Mouse (Mus musculus) T-helper 17 cell (primary cell): ENCODE measurements around the gene Trappc4.
"Not testable (repeated sequence)": the region's sequence is repeated elsewhere in the genome, so short reads cannot be mapped to it uniquely, and the experiment has no call there.

Experiments used
- in situ Hi-C, 2 experiments: fragments of 300-600 bp; cut with MboI, MseI; formaldehyde crosslinking; loops; 1 replicate in 1 of 2; 2 replicates in 1 of 2; pipeline ENCODE4 v1.15.1; 2025; ENCODE audit warnings: high pct_unique_total_duplicates in 2 of 2

The Trappc4 gene

DNA sequence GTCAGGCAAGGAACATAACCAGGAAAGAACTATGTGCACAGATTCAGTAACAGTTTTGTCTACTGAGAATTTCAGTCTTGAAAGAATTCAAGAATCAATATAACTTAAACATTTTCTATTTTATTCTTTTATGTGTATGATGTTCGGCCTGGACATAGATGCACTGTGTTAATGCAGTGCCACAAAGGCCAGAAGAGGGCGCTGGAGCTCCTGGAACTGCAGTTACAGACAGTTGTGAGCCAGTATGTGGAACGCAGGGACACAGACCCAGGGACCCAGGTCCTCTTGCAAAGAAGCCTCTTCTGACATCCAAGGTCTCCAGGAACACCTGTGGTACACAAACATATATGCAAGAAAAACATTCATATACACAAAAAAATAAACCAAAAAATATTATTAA lies 42.9 kb downstream of the Trappc4 start:
- in situ Hi-C loops: no loop called here

- in situ Hi-C loops: not testable (repeated sequence)
These were observed 45.5 kb downstream of the Trappc4 start for GRCm38 (mm10) chr9:44361931-44362330.

GRCm38 (mm10) chr9:44361190-44361917 lies 46.0 kb downstream of the Trappc4 start, which contains the start of gene Vps11:
Vps11 (minus strand) TSS chr9:44361670.
- in situ Hi-C loops: no loop called here

GRCm38 (mm10) chr9:44357207-44357606 lies 50.2 kb downstream of the Trappc4 start:
- in situ Hi-C loops: loop anchor here in 1 of 2 experiments (5.0 to 10.0 kb wide), 2 partner anchors 115 to 232 kb away; partner anchors contain the start of gene Ccdc153
